Mouse (Mus musculus): ENCODE data around the gene Ctnnbl1. TPM values are rescaled to one million over a fixed set of nuclear protein-coding genes. Genes with fewer than 3 reads are reported as not detected.

Gene Ctnnbl1
- 44.5 TPM for polyA plus RNA-seq (2021)

GRCm38 (mm10) chr2:157736854-157737850, at the start of gene Ctnnbl1:
Ctnnbl1 (plus strand) TSS chr2:157737401.
- no peak for TF ChIP-seq CTCF (IDR thresholded peaks at IDR 0.05)
- DNase-seq (ENCODE audit: low read depth, low spot score) (peak; percentile 91), ATAC-seq (peak; percentile 80)
- ChIA-PET POLR2A (interaction anchor here (0.9 to 2.0 kb wide), 2 partner anchors 21 to 107 kb away, joined by 4 to 5 read pairs; no protein-coding TSS in a partner anchor), CTCF (no interaction called here)
- in situ Hi-C loops (cut with MboI; ENCODE audit: low pct_unique_long_range_greater_than_20kb), result no loop called here
- H3K27me3 ChIP-seq, result no peaks in the 10 kb centered on the region

DNA sequence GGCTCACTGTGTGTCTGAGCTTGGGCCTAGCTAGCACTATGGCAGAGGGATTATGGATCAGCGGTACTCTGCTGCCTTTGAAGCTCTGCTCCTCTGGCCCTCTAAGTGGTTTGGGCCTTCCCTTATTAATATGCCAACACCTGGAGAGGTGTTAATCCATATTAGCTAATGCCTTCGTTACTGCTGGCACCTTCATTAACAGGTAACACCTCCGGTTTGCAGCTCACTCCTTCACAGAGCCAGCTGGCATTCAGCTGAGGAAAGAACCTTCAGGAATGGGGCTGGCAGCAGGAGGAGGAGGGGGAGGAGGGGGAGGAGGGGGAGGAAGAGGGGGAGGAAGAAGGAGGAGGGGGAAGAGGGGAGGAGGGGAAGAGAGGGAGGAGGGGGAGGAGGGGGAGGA, 49.7 kb upstream of the Ctnnbl1 start:
- in situ Hi-C loops (cut with MboI; ENCODE audit: low pct_unique_long_range_greater_than_20kb), result no loop called here
- peaks cover 23% of the 10 kb centered on the region for H3K27me3 ChIP-seq
- CTCF ChIA-PET, result no interaction called here
- ATAC-seq, result no peak
- TF ChIP-seq CTCF (IDR thresholded peaks at IDR 0.05), result no peak
- POLR2A ChIA-PET, result no interaction called here
- no peak for DNase-seq (ENCODE audit: low read depth, low spot score)

DNA sequence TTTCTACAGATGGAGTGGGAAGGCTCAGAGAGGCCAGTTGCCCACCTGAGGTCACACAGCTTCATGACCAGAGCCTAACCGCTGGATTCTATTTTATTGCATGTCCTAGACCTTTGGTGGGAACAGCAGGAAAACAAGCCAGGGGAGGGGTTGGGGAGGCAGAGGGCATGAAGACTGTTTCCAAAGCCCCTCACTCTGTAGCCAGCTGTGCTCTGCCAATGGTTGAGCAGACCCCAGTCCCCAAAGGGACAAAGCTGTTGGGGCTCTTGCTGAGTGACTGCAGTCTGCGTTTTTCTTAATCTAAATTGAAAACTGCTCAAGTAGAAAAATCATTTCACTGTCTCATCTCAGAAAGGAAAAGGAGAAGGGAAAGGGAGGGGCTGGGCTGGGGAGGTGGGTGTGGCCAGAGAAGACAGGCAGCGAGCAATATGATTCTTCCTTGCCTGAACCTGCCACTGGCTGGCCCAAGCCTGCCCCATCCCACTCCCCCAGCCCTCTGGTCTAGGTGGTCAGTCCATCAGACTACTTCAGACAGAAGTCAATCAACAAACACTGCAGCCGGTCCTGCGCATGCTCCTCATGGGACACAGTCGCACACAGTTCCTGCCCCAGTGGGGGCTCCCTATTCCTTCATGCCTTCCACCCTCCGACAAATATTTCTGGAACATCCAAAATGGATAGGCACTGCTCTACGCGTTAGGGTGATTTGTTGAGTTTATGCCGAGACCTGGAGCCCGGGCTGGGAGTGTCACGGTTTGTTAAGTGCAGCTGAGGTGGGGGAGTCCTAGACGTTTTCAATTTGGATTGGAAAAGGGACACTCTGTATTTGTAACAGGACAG, 45.7 kb upstream of the Ctnnbl1 start:
- ChIA-PET CTCF (interaction anchor here (1.1 kb wide), 1 partner anchor 25 kb away, joined by 3 read pairs; no protein-coding TSS in a partner anchor), POLR2A (no interaction called here)
- peaks cover 31% of the 10 kb centered on the region for H3K27me3 ChIP-seq
- no peak for ATAC-seq
- in situ Hi-C loops (cut with MboI; ENCODE audit: low pct_unique_long_range_greater_than_20kb), result no loop called here
- no peak for DNase-seq (ENCODE audit: low read depth, low spot score)
- no peak for TF ChIP-seq CTCF (IDR thresholded peaks at IDR 0.05)

DNA sequence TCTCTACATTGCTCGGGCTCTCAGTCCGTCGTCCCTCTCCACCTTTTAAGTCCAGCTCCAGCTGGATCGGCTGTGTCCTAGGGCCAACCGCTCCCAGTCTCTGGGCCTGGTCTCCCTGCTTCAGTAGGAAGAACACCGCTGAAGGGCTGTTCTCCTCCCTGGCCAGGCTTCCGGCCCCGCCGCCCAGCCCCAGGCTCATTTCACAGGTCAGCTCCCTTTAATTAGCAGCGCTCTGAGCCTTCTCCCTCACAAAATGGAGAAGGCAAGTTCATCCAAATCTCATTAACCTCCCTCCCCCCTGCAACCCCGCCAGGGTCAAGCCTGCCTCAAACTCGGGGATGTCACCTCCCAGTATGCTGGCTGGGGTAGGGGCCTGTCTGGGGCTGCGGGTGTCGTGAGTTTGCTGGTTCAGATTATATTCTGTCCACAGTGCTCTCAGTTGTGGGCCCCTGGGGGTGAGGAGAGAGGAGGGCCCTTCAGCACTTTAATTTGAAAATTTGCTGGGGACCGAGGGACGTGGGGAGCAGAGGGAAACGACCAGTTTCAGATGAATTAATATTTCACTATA, 44.8 kb upstream of the Ctnnbl1 start:
- no peak for TF ChIP-seq CTCF (IDR thresholded peaks at IDR 0.05)
- no peak for DNase-seq (ENCODE audit: low read depth, low spot score)
- in situ Hi-C loops (cut with MboI; ENCODE audit: low pct_unique_long_range_greater_than_20kb), result no loop called here
- no peak for ATAC-seq
- H3K27me3 ChIP-seq, result peaks cover 31% of the 10 kb centered on the region
- ChIA-PET POLR2A (no interaction called here), CTCF (no interaction called here)

GRCm38 (mm10) chr2:157693576-157693975, 43.6 kb upstream of the Ctnnbl1 start:
- no peak for TF ChIP-seq CTCF (IDR thresholded peaks at IDR 0.05)
- POLR2A ChIA-PET, result no interaction called here
- in situ Hi-C loops (cut with MboI; ENCODE audit: low pct_unique_long_range_greater_than_20kb), result no loop called here
- peaks cover 27% of the 10 kb centered on the region for H3K27me3 ChIP-seq
- no peak for DNase-seq (ENCODE audit: low read depth, low spot score)
- CTCF ChIA-PET, result no interaction called here
- no peak for ATAC-seq

GRCm38 (mm10) chr2:157696297-157696731, 40.9 kb upstream of the Ctnnbl1 start:
- no peak for TF ChIP-seq CTCF (IDR thresholded peaks at IDR 0.05)
- DNase-seq (ENCODE audit: low read depth, low spot score) (peak; percentile 2), ATAC-seq (no peak)
- in situ Hi-C loops (cut with MboI; ENCODE audit: low pct_unique_long_range_greater_than_20kb), result no loop called here
- peaks cover 18% of the 10 kb centered on the region for H3K27me3 ChIP-seq
- POLR2A ChIA-PET, result no interaction called here
- CTCF ChIA-PET, result no interaction called here

GRCm38 (mm10) chr2:157703155-157703554, 34.0 kb upstream of the Ctnnbl1 start:
- no peak for ATAC-seq
- CTCF ChIA-PET, result no interaction called here
- peaks cover 19% of the 10 kb centered on the region for H3K27me3 ChIP-seq
- TF ChIP-seq CTCF (IDR thresholded peaks at IDR 0.05), result no peak
- in situ Hi-C loops (cut with MboI; ENCODE audit: low pct_unique_long_range_greater_than_20kb), result no loop called here
- POLR2A ChIA-PET, result no interaction called here
- DNase-seq (ENCODE audit: low read depth, low spot score), result no peak

- ATAC-seq (no peak), DNase-seq (ENCODE audit: low read depth, low spot score) (no peak)
- CTCF ChIA-PET, result no interaction called here
- TF ChIP-seq CTCF (IDR thresholded peaks at IDR 0.05), result no peak
- peaks cover 21% of the 10 kb centered on the region for H3K27me3 ChIP-seq
- in situ Hi-C loops (cut with MboI; ENCODE audit: low pct_unique_long_range_greater_than_20kb), result no loop called here
- POLR2A ChIA-PET, result no interaction called here
Observed at GRCm38 (mm10) chr2:157704991-157705776, 32.0 kb upstream of the Ctnnbl1 start.

- DNase-seq (ENCODE audit: low read depth, low spot score), result no peak
- no peak for TF ChIP-seq CTCF (IDR thresholded peaks at IDR 0.05)
- POLR2A ChIA-PET, result no interaction called here
- peaks cover 22% of the 10 kb centered on the region for H3K27me3 ChIP-seq
- in situ Hi-C loops (cut with MboI; ENCODE audit: low pct_unique_long_range_greater_than_20kb), result no loop called here
- no peak for ATAC-seq
- CTCF ChIA-PET, result no interaction called here
Observed at GRCm38 (mm10) chr2:157705777-157706158, 31.4 kb upstream of the Ctnnbl1 start.
